Mouse (Mus musculus): ENCODE measurements around the gene Pax5. TPM values are rescaled to one million over a fixed set of nuclear protein-coding genes. Genes with fewer than 3 reads are reported as not detected.

Gene Pax5
- polyA plus RNA-seq, 1 experiment = 35.6 TPM

GRCm38 (mm10) chr4:44504998-44505397, 205.3 kb downstream of the Pax5 start:
- H3K4me1 ChIP-seq (ENCODE audit: control insufficient read depth, insufficient read depth, low read length) = no peaks in the 10 kb centered on the region
- no peak overlapping the region for H3K27ac ChIP-seq (ENCODE audit: control insufficient read depth, insufficient read depth, low read depth, low read length, poor library complexity)
- TF ChIP-seq POLR2A (IDR thresholded peaks at IDR 0.05; ENCODE audit: borderline replicate concordance, control insufficient read depth, low read depth, low read length) (no peak), CTCF (IDR thresholded peaks at IDR 0.05; ENCODE audit: control insufficient read depth, insufficient read depth, low read length) (no peak)
- 67% methylated on average over 7 of the region's 7 CpGs for WGBS
- H3K4me3 ChIP-seq (replicated peaks; ENCODE audit: control insufficient read depth, low read depth, low read length) = no peak overlapping the region

- Histone ChIP-seq H3K27ac (ENCODE audit: control insufficient read depth, insufficient read depth, low read depth, low read length, poor library complexity) (no peak overlapping the region), H3K4me1 (ENCODE audit: control insufficient read depth, insufficient read depth, low read length) (no peaks in the 10 kb centered on the region), H3K4me3 (replicated peaks; ENCODE audit: control insufficient read depth, low read depth, low read length) (no peak overlapping the region)
- 63% methylated on average over 9 of the region's 9 CpGs for WGBS
- TF ChIP-seq CTCF (IDR thresholded peaks at IDR 0.05; ENCODE audit: control insufficient read depth, insufficient read depth, low read length) (no peak), POLR2A (IDR thresholded peaks at IDR 0.05; ENCODE audit: borderline replicate concordance, control insufficient read depth, low read depth, low read length) (no peak)
Measured at GRCm38 (mm10) chr4:44502196-44502867, 208.0 kb downstream of the Pax5 start.

GRCm38 (mm10) chr4:44498156-44498555, 212.1 kb downstream of the Pax5 start:
- 78% methylated on average over 5 of the region's 5 CpGs for WGBS
- Histone ChIP-seq H3K4me3 (replicated peaks; ENCODE audit: control insufficient read depth, low read depth, low read length) (no peak overlapping the region), H3K27ac (ENCODE audit: control insufficient read depth, insufficient read depth, low read depth, low read length, poor library complexity) (no peak overlapping the region), H3K4me1 (ENCODE audit: control insufficient read depth, insufficient read depth, low read length) (no peaks in the 10 kb centered on the region)
- TF ChIP-seq CTCF (IDR thresholded peaks at IDR 0.05; ENCODE audit: control insufficient read depth, insufficient read depth, low read length) = no peak
- no peak for TF ChIP-seq POLR2A (IDR thresholded peaks at IDR 0.05; ENCODE audit: borderline replicate concordance, control insufficient read depth, low read depth, low read length)

GRCm38 (mm10) chr4:44495836-44496235, 214.5 kb downstream of the Pax5 start:
- Histone ChIP-seq H3K4me1 (ENCODE audit: control insufficient read depth, insufficient read depth, low read length) (no peaks in the 10 kb centered on the region), H3K4me3 (replicated peaks; ENCODE audit: control insufficient read depth, low read depth, low read length) (no peak overlapping the region), H3K27ac (ENCODE audit: control insufficient read depth, insufficient read depth, low read depth, low read length, poor library complexity) (no peak overlapping the region)
- TF ChIP-seq CTCF (IDR thresholded peaks at IDR 0.05; ENCODE audit: control insufficient read depth, insufficient read depth, low read length) = no peak
- no peak for TF ChIP-seq POLR2A (IDR thresholded peaks at IDR 0.05; ENCODE audit: borderline replicate concordance, control insufficient read depth, low read depth, low read length)
- 75% methylated on average over 2 of the region's 2 CpGs for WGBS

GRCm38 (mm10) chr4:44493756-44494155, 216.5 kb downstream of the Pax5 start:
- no peak overlapping the region for H3K4me3 ChIP-seq (replicated peaks; ENCODE audit: control insufficient read depth, low read depth, low read length)
- 55% methylated on average over 6 of the region's 6 CpGs for WGBS
- no peak for TF ChIP-seq CTCF (IDR thresholded peaks at IDR 0.05; ENCODE audit: control insufficient read depth, insufficient read depth, low read length)
- no peak for TF ChIP-seq POLR2A (IDR thresholded peaks at IDR 0.05; ENCODE audit: borderline replicate concordance, control insufficient read depth, low read depth, low read length)
- no peaks in the 10 kb centered on the region for H3K4me1 ChIP-seq (ENCODE audit: control insufficient read depth, insufficient read depth, low read length)
- no peak overlapping the region for H3K27ac ChIP-seq (ENCODE audit: control insufficient read depth, insufficient read depth, low read depth, low read length, poor library complexity)

GRCm38 (mm10) chr4:44490872-44491271, 219.4 kb downstream of the Pax5 start:
- Histone ChIP-seq H3K4me1 (ENCODE audit: control insufficient read depth, insufficient read depth, low read length) (no peaks in the 10 kb centered on the region), H3K27ac (ENCODE audit: control insufficient read depth, insufficient read depth, low read depth, low read length, poor library complexity) (no peak overlapping the region), H3K4me3 (replicated peaks; ENCODE audit: control insufficient read depth, low read depth, low read length) (no peak overlapping the region)
- no peak for TF ChIP-seq POLR2A (IDR thresholded peaks at IDR 0.05; ENCODE audit: borderline replicate concordance, control insufficient read depth, low read depth, low read length)
- TF ChIP-seq CTCF (IDR thresholded peaks at IDR 0.05; ENCODE audit: control insufficient read depth, insufficient read depth, low read length) = no peak
- WGBS = 69% methylated on average over 6 of the region's 6 CpGs

- Histone ChIP-seq H3K27ac (ENCODE audit: control insufficient read depth, insufficient read depth, low read depth, low read length, poor library complexity) (no peak overlapping the region), H3K4me3 (replicated peaks; ENCODE audit: control insufficient read depth, low read depth, low read length) (no peak overlapping the region), H3K4me1 (ENCODE audit: control insufficient read depth, insufficient read depth, low read length) (no peaks in the 10 kb centered on the region)
- TF ChIP-seq CTCF (IDR thresholded peaks at IDR 0.05; ENCODE audit: control insufficient read depth, insufficient read depth, low read length) = no peak
- TF ChIP-seq POLR2A (IDR thresholded peaks at IDR 0.05; ENCODE audit: borderline replicate concordance, control insufficient read depth, low read depth, low read length) = no peak
- 67% methylated on average over 8 of the region's 8 CpGs for WGBS
Measured at GRCm38 (mm10) chr4:44488702-44489101, 221.6 kb downstream of the Pax5 start.

GRCm38 (mm10) chr4:44488219-44488618, 222.1 kb downstream of the Pax5 start:
- TF ChIP-seq CTCF (IDR thresholded peaks at IDR 0.05; ENCODE audit: control insufficient read depth, insufficient read depth, low read length) (no peak), POLR2A (IDR thresholded peaks at IDR 0.05; ENCODE audit: borderline replicate concordance, control insufficient read depth, low read depth, low read length) (no peak)
- Histone ChIP-seq H3K4me1 (ENCODE audit: control insufficient read depth, insufficient read depth, low read length) (no peaks in the 10 kb centered on the region), H3K4me3 (replicated peaks; ENCODE audit: control insufficient read depth, low read depth, low read length) (no peak overlapping the region), H3K27ac (ENCODE audit: control insufficient read depth, insufficient read depth, low read depth, low read length, poor library complexity) (no peak overlapping the region)
- 63% methylated on average over 8 of the region's 8 CpGs for WGBS

GRCm38 (mm10) chr4:44482851-44483250, 227.4 kb downstream of the Pax5 start:
- no peak for TF ChIP-seq CTCF (IDR thresholded peaks at IDR 0.05; ENCODE audit: control insufficient read depth, insufficient read depth, low read length)
- TF ChIP-seq POLR2A (IDR thresholded peaks at IDR 0.05; ENCODE audit: borderline replicate concordance, control insufficient read depth, low read depth, low read length) = no peak
- Histone ChIP-seq H3K4me3 (replicated peaks; ENCODE audit: control insufficient read depth, low read depth, low read length) (no peak overlapping the region), H3K27ac (ENCODE audit: control insufficient read depth, insufficient read depth, low read depth, low read length, poor library complexity) (no peak overlapping the region), H3K4me1 (ENCODE audit: control insufficient read depth, insufficient read depth, low read length) (no peaks in the 10 kb centered on the region)
- 83% methylated on average over 9 of the region's 9 CpGs for WGBS

All from bone marrow, adult 2 months (tissue).